Mouse (Mus musculus) lung, adult 2 months (tissue): ENCODE data around the gene Sephs1. TPM values are rescaled to one million over a fixed set of nuclear protein-coding genes. Genes with fewer than 3 reads are reported as not detected.
A peak's percentile ranks its signal among the peaks of the same experiment; 100 is the strongest.

ENCODE experiments used
- DNase-seq: peaks from one replicate; pipeline ENCODE4 v3.0.0; 2022
- H3K4me1 ChIP-seq: fragments of 200-500 bp; 2 replicates; pipeline ENCODE4 v1.6.1; 2011; ENCODE audit warnings: low read length; ENCODE audit not compliant: control insufficient read depth, insufficient read depth
- H3K4me3 ChIP-seq: fragments of 200-500 bp; replicated peaks from 2 replicates; pipeline ENCODE3; 2011; ENCODE audit warnings: low read depth, mild to moderate bottlenecking, control low read depth, low read length; ENCODE audit errors: extremely low read depth
- CTCF ChIP-seq: fragments of 200-500 bp; IDR thresholded peaks from 2 replicates; pipeline ENCODE4 v1.5.1; 2011; ENCODE audit warnings: mild to moderate bottlenecking, low read length, control low read depth; ENCODE audit not compliant: insufficient read depth
- POLR2A ChIP-seq: fragments of 200-500 bp; IDR thresholded peaks from 2 replicates; pipeline ENCODE4 v1.6.1; 2011; ENCODE audit warnings: low read depth, mild to moderate bottlenecking, control low read depth, low read length, borderline replicate concordance; ENCODE audit errors: extremely low read depth
- WGBS: fragments of 180-500 bp; shearing (Covaris S2); methylation state at CpG from one replicate; pipeline ENCODE4 v1.1.7; 2018; 5-methylcytosine and 5-hydroxymethylcytosine counted together
- polyA plus RNA-seq: library from polyadenylated mRNA; depleted of rRNA; stranded (reverse); fragments of >200 nt; gene quantifications from 2 replicates; pipeline ENCODE4 v1.2.3, GENCODE M21; 2012; rRNA removed

Sephs1 gene
- 14.5 and 19.0 TPM in 2 replicates for polyA plus RNA-seq

DNA sequence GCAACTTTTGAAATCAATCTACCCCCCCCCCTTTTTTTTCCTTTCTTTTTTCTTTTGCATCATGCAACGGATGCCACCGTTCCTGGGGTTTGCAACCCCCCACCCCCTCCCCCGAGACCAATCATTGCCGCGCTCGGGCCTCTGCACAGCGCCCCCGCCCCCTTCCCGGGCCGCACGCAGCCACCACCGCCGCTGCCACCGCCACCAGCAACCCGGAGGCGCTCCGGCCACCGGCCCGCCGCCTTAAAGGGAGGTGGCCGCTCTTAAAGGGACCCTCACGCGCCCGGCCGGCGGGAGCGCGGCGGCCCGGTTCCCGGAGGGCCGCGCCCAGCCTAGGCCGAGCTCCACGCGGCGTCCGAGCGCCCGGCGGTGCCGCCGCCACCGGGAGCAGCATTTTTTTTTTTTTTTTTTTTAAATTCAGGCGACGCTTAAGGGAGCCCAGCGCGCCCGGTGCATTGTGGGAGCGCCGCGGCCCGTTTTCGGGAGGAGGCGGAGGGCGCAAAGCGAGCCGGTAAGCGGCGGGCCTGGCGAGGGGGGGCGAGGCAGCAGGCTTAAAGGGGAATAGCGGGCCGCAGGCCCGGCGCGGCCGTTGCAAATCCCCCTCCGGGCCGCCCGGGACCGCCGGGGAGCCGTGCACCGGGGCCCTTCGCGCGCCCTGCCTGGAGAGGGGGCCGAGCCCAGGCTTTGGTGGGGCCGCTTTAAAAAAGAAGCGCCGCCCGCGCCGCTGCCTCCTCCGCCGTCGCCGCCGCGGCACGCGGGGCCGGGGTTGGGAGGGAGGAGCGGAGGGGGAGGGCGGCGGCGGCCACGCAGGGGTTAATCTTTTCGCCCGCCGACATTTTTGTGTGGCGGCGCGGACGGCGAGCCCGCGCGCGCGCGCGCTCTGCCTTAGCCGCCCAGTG is at the start of gene Sephs1:
Gene Sephs1, plus strand, starts transcription at position 215 of the 899 bp plus-strand sequence.
- H3K4me1 ChIP-seq, result no peaks in the 10 kb centered on the region
- peak; percentile 73 for DNase-seq
- TF ChIP-seq POLR2A (no peak), CTCF (no peak)
- peak within 1 kb of the TSS; percentile 73 for H3K4me3 ChIP-seq
- under 1% methylated on average over 97 of the region's 115 CpGs for WGBS

DNA sequence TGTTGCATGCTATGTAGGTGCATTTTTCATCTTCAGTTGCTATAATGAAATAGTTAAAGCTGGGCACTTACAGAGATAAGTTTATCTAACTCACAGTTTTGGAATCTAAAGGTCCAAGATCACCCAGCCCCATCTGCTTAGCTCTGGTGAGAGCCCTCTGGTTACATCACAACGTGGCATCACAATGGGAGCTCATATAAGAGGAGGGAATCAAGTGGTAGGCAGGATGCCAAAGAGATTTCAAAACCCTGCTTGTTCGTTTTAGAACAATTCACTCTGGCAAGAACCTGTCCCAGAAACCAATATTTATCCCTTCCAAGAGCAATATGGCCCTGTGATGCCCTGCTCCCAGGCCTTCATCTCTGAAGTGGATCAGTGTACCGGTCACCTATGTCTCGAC is 49.2 kb upstream of the Sephs1 start:
- TF ChIP-seq CTCF (no peak), POLR2A (no peak)
- DNase-seq, result peak; percentile 12
- Histone ChIP-seq H3K4me1 (no peaks in the 10 kb centered on the region), H3K4me3 (no peak overlapping the region)
- 50% methylated on average over 4 of the region's 4 CpGs for WGBS

- 82% methylated on average over 2 of the region's 2 CpGs for WGBS
- H3K4me3 ChIP-seq, result no peak overlapping the region
- no peak for TF ChIP-seq POLR2A
- no peak for TF ChIP-seq CTCF
- no peaks in the 10 kb centered on the region for H3K4me1 ChIP-seq
- no peak for DNase-seq
Observed at GRCm38 (mm10) chr2:4849449-4849848, 31.9 kb upstream of the Sephs1 start.

GRCm38 (mm10) chr2:4857186-4857585 is 24.2 kb upstream of the Sephs1 start:
- Histone ChIP-seq H3K4me3 (no peak overlapping the region), H3K4me1 (no peaks in the 10 kb centered on the region)
- TF ChIP-seq POLR2A (no peak), CTCF (no peak)
- 54% methylated on average over 5 of the region's 5 CpGs for WGBS
- DNase-seq, result no peak

GRCm38 (mm10) chr2:4858161-4858560 is 23.2 kb upstream of the Sephs1 start:
- DNase-seq, result no peak
- Histone ChIP-seq H3K4me3 (no peak overlapping the region), H3K4me1 (no peaks in the 10 kb centered on the region)
- no peak for TF ChIP-seq CTCF
- TF ChIP-seq POLR2A, result no peak
- WGBS, result 58% methylated on average over 10 of the region's 10 CpGs

DNA sequence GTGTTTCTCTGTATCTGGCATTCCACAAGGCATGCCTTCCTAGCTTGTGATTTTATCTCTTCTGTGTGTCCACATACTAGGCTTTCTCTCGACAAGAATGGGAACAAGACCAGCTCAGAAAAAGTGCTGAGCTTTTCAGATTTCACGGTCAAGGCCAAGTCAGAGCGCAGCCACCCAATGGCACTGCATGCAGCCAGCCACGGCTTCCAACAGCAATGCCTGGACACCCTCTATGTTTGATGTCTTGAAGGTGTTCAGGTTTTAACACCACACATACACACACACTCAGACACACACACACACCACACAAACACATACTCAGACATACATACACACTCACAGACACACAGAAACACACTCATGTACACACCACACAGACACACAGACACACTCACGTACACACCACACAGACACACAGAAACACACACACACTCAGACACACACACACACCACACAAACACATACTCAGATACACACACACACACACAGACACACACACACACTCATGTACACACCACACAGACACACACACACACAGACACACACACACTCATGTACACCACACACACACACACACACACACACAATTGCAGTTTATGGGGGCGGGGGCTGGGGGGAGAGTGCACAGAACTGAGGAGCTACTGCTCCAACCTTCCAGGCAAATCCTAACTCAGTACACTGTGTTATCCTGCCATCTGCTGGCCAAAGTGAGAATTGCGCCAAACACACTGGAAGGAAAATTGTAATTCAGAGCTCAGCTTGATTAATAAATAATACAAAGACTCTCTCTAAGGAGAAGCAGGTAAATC is 17.2 kb upstream of the Sephs1 start:
- peak; percentile 81 for DNase-seq
- peak; percentile 55 for TF ChIP-seq CTCF
- no peak for TF ChIP-seq POLR2A
- WGBS, result 42% methylated on average over 7 of the region's 7 CpGs
- H3K4me3 ChIP-seq, result no peak overlapping the region
- H3K4me1 ChIP-seq, result no peaks in the 10 kb centered on the region; the same call in 1 of the 2 replicates

- 40% methylated on average over 9 of the region's 9 CpGs for WGBS
Observed at GRCm38 (mm10) chr2:4864817-4865296, 16.5 kb upstream of the Sephs1 start.

DNA sequence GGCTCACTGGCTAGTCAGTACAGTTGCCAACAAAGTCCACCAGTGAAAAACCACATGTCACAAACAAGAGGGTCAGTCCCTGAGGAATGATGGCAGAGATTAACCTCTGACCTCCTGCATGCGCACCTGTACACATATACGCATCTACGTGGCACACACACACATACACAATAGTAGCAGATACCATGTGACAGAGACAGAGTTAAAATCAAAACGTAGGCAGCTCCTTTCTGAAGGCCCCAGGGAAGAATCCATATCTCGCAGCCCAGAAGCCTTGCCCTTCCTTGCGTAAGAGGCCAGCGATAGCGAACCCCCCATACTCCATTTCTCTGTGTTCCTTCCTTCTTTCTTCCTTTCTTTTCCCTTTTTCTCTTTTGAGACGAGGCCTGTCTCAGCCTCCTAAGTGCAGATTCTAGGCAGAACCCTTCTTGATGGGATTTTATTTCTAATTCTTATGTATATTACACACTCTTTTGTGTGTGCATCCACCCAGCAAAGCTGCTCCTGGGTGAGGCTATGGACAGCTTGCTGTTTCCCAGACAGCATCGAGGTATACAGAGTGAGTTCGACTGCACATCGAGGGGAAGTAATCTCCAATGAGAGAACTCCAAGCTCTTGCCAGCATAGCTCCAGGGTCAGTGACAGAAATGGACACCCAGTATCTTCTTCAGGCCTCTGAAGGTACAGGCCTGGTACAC is 13.2 kb upstream of the Sephs1 start:
- Histone ChIP-seq H3K4me1 (no peaks in the 10 kb centered on the region; the same call in 1 of the 2 replicates), H3K4me3 (no peak overlapping the region)
- TF ChIP-seq POLR2A (no peak), CTCF (no peak)
- WGBS, result 79% methylated on average over 12 of the region's 12 CpGs
- no peak for DNase-seq

More at GRCm38 (mm10) chr2:4864817-4865296, 16.5 kb upstream of the Sephs1 start:
- DNase-seq, result no peak
- Histone ChIP-seq H3K4me1 (no peaks in the 10 kb centered on the region; the same call in 1 of the 2 replicates), H3K4me3 (no peak overlapping the region)
- TF ChIP-seq POLR2A (no peak), CTCF (no peak)

- H3K4me1 ChIP-seq, result no peaks in the 10 kb centered on the region
- H3K4me3 ChIP-seq, result no peak overlapping the region
- no peak for TF ChIP-seq CTCF
- TF ChIP-seq POLR2A, result no peak
- 46% methylated on average over 9 of the region's 9 CpGs for WGBS
- DNase-seq, result no peak
Observed at GRCm38 (mm10) chr2:4872740-4873139, 8.6 kb upstream of the Sephs1 start.
